Mouse (Mus musculus): ENCODE measurements around the gene Cdrt4.
A peak's percentile ranks its signal among the peaks of the same experiment; 100 is the strongest.

Gene Cdrt4

DNA sequence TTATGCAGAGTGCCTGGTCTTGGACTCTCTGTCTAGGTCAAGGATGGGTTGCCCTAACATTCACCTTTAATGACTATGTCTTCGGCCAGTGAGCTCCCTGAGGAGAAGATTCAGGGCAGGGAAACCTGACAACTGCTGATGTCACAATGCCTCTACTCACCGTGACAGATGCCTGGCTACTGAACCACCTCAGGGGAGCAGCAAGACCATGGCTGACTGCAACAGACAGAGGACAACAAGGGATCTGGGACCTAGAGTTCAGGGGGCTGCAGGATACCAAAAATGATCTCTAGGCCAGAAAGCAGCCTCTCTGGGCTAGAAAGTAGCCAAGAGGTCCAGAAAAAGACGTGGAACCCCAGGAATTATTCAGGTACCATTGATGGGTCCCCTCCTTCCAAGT, at the start of gene Cdrt4:
Gene Cdrt4 (plus strand): TSS at position 182 of the 400 bp plus-strand sequence.
- DNase-seq (ENCODE audit: low spot score in 2 of 2) = no peak

DNA sequence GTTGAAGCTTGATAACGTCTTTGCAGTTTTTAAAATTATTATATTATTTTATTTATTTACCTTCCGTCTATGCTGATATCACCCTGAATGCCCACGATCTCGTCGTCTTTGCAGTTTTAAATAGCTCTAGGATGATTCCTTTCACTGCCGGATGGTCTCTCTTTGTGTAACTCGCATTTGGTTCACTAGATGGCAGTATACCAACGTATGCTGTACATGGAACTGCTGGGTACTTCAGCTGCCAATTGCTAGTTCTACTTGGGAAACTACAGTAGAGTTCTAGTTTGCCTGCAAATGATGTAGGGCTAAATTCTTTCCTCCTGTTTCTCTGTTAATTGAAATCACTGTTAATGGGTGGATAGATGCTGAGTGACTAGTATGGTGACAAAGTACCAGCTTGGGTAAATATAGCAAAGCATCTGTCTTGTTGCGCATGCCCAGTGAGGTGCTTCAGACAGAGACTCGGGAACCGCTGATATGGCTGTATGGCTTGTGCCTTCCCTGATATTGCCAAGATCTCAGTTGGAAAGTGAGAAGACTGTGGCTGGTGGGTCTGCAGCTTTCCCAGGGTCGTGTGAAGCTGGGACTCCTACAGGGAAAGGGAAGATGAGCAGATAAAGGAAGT, 49.2 kb upstream of the Cdrt4 start:
- peak; percentile 80 to 83 for DNase-seq (ENCODE audit: low spot score in 2 of 2)

DNA sequence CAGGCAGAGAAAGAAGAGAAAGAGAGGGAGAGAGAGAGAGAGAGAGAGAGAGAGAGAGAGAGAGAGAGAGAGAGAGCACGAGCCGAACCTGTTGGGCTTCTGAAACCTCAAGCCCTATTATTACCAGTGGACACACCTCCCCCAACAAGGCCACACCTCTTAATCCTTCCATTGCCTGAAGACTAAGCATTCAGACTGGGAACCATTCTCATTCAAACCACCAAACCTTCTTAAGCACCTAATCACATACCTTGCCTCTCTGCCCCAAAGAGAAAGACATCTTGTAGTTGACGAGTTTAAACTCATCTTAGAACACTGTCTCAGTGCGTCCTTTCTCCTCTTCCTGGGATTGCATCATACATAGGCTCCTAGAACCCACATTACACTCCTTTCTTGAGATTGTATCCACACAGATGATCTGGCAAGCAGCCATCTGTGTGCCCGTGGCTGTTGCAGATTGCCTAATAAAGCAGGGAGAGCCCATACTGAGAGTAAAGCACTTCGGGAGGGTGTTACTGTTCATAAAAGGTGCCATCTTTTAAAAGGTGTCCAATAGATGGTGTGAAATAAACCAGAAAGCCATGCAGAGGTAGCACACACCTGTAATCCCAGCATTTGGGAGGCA, 47.0 kb upstream of the Cdrt4 start:
- no peak for DNase-seq (ENCODE audit: low spot score in 2 of 2)

DNA sequence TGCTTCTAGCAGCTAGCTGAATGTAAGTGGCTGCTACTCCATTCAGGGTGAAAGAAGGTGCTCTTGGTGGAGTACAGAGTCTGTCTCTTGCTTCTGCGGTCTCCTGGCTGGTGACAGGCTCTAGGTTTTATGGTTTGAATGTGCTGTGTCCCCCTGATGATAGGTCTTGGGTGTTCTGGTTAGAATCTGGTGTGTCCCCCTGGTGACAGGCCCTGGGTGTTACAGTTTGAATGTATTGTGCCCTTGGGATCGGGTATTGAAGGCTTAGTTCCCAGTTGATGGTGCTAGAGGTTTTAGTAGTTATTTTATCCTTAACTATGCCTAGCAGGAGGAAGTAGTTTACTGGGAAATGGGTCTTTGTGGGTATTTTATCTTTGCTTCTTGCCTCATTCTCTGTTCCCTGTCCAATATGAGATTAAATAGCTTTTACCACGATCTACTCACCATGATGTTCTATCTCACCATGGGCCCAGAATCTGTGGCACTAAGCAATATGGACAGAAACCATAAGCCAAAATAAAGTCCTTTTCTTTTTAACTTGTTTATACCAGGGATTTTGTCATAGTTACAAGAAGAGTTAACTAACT, 41.2 kb upstream of the Cdrt4 start:
- DNase-seq (ENCODE audit: low spot score in 2 of 2) = no peak

DNA sequence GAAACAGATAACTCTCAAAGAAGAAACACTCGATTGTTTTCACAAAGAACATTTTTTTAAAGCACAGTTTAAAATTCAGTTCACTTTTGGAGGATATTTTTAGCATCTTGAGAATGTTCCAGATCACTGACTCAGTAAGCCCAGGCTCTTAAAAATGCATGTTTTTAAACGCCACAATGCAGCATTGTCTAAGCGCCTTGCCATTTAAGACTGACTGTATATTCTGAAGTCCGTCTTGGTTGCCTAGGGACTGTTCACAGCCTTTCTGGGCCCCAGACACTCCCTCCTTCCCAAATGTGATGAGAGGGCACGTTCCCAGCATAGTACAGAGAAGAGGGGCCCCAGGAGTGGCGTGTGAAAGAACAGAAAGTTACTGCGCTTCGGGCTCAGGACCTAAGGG, 39.6 kb upstream of the Cdrt4 start:
- peak; percentile 12 to 14 for DNase-seq (ENCODE audit: low spot score in 2 of 2)

DNA sequence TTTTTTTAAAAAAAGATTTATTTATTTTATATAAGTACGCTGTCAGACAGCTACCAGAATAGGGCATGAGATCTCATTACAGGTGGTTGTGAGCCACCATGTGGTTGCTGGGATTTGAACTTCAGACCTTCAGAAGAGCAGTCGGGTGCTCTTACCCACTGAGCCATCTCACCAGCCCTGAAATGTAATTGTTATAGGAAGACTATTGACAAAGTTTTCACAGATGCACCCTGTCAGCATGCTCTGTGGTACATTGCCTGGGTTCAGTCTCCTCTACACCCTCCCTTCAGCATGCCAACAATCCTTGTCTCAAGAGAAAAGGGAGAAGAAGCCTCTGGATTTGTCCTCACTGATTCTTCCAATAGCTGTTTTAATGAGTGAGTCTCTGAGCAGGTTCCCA, 37.9 kb upstream of the Cdrt4 start:
- DNase-seq (ENCODE audit: low spot score in 2 of 2) = no peak

DNA sequence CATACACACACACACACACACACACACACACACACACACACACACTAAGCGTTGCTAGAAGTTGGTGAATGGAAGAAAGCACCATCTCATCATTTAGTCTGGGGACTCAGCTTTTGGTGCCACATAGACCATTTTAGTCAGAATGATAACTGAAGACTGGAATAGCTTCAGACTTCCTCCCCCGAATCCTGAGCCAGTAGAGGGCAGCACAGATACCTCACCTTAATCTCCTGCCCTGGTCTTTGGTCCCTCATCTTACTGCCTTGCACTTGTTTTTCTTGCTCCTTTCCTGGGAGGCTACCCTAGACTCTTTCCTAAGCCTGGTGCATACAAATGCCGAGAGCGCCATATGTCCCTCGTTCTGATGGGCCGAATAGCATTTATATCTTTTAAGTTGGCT, 36.5 kb upstream of the Cdrt4 start:
- DNase-seq (ENCODE audit: low spot score in 2 of 2) = peak in 1 of 2 experiments; percentile 22

DNA sequence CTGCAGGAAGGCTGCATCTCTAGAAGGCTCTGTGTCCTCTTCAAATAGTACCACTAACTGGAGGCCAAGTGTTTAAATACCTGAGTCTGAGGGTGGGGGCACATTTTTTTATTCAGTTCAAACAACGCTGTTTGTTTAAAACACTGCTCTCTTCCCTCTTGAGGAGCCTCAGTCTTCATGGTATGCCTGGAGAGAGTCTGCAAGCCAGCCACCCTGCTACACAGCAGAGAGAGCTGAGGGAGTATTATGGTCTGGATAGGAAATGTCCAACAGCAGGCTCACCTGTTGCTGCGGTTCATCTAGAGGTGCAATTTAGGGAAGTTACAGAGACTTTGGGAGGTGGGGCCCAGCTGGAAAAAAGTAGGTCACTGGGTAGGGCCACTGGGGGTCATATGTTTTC, 35.5 kb upstream of the Cdrt4 start:
- DNase-seq (ENCODE audit: low spot score in 2 of 2) = no peak

DNA sequence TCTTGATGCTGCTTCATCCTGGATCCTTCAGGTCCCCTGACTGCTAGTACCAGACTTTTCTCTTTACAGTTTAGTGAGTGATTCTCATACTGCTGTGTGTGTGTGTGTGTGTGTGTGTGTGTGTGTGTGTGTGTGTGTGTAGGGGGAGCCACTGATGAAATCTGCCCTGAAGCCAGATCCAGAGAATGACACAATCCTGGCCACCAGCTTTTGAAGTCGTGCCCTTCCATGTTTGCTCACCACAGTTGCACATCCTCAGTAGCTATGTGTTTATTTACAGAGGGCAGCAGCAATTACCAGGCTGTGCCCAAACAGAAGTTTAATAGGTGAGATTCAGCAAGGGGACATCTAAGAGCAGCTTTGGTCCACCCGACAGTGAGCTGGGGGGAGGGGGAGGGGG, 34.2 kb upstream of the Cdrt4 start:
- no peak for DNase-seq (ENCODE audit: low spot score in 2 of 2)

DNA sequence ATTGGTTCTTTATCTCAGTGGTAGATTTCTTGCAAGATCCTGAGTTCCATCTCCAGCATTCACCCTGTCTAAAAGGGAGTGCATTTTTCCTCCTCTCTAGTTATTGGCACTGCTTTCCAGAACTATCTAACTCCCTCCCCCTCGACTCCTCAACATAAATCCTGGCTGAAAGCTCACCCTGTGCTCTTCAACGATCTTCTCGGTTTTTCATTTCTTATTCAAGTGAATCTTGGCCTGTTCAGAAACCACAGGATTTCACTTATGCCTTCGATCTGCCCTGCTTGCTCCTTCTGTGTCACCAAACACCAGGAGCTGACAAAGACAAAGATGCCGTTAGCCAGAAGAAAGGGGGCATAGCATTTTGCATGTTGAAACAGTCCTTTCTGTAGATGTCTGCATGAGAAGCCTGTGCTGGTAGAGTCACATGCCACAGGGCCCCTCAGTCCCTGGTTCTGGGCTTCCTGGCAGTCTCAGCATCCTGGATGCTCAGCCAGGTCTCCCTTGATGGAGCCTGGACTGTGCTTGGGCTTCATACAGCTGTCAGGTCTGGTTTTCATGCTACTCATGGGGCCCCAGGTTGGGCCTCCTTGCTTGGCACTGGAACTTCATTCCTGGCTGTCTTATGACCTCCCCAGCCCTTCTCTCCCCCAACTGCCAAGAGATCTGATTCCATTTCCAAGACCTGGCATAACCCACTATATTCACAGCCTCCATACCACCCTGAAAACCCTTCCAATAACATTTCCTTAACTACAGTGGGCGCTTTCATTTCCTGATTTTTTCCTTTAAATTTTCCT, 30.8 kb upstream of the Cdrt4 start:
- no peak for DNase-seq (ENCODE audit: low spot score in 2 of 2)

DNA sequence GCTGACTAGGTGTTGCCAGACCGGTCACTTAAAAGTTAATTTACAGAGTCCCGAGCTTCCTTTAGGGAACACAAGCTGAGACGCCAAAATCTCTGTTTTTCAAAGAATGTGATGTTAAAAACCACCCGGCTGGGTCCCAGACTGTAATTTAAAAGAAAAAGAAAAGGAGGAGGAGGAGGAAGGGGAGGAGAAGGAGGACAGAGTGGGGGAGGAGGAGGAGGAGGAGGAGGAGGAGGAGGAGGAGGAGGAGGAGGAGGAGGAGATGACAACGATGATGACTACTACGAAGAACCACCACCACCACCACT, 30.3 kb upstream of the Cdrt4 start:
- no peak for DNase-seq (ENCODE audit: low spot score in 2 of 2)

DNA sequence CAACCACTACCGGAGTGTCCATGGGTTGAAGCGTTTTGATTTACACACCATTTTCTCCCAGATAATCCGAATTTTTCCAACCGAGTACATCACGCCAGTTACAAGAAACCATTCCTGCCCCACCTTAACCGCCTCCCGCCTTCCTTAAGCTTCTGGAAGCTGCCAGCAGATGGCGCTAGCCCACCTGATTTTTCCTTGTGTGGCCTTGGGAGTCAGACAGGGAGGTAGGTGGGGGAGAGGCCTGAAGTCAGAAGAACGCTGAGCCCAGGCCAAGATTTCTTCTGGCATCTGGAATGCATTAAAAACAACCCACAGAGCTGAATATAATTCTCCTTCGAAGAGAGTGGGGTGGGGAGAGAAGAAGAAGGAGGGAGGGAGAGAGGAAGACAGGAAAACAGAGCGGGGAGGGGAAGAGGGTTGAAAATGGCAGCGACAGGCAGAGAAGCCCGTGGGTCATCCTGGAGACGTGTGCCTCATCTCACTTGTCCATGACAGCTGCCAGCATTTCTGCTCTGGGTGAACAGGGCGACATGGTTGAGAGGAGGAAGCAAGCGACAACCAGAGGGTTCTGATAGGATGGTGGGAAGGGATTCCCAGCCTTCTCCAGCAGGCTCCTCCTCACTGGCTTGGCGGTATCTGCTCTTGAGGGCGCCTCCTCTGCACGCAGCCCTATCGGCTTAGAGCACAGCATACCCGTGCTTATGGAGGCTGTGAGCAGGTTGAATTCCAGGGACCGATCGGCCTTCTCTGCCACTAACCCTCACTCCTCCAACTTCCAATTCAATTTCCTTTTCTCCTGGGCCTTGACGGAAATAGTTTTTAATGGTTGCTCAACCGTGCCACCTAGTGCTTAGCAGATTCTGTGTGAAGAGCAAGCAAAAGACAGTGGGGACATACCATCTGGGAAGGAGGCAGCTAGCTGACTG, 29.7 kb upstream of the Cdrt4 start:
- peak; percentile 95 to 97 for DNase-seq (ENCODE audit: low spot score in 2 of 2)

DNA sequence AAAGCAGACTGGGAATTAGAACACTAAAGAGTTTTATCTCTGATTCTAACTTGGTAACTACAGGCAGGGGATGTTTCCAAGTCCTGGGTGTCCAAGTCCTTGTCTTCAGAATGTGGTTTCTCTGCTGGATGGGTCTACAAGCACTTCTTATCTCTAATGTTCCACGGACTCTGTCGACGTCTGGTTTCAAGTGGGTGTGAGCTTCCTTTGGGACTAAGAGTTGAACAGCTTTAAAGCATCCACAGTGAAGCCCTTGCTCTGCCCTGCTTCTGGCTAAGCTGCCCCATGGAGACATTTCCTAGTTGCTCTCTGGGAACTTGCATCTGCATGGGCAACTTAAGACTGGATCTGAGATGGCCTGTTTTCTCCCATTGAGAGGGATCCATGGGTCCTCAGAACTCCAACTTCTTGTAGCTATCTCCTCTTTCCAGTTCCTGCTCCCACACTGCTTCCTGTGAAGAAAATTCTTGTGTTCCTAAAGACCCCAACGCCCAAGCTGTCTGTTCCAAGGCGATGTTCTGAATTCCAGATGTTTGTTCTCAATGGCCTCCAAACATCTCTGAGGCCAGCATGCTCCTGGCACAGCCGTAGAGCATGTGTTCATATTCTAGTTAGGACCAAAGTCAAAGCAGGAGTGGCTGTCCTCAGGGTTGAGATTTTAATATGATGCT, 26.8 kb upstream of the Cdrt4 start:
- DNase-seq (ENCODE audit: low spot score in 2 of 2) = no peak

DNA sequence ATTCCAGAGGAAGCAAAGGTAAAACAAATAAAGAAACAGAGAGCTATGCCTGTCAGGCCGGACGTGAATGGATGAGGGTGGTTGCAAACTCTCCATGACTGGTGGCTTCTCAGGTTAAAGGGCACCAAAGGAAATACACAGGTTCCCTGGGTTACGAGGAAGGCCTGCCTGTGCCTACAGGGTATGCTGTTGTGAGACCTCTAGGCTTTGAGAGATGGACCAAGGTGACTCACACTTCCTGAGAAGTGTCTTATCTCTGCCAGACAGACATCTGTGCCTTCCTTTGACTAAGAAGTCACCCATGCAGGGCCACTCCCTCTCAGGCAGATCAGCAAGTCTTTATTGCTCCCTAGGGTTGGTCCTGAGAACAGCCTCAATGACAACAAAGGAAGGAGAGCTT, 21.2 kb upstream of the Cdrt4 start:
- DNase-seq (ENCODE audit: low spot score in 2 of 2) = no peak

DNA sequence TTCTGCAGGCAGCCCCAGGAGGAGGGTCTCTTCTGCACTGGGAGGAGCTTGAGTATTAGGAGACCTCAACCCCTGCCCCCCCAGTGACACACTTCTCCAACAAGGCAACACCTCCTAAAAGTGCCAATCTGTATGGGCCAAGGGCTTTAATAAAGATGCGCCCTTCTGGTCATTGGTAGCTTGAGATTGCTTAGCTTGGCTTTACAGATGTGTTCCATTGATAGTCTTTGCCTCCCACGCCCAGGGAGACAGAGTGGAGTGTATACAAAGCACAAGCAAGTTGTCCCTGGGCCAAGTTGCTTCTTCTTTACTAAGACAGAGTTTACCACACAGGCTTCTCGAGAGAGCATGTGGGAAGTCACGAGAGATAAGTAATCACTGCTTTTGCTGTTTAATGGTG, 20.4 kb upstream of the Cdrt4 start:
- no peak for DNase-seq (ENCODE audit: low spot score in 2 of 2)

DNA sequence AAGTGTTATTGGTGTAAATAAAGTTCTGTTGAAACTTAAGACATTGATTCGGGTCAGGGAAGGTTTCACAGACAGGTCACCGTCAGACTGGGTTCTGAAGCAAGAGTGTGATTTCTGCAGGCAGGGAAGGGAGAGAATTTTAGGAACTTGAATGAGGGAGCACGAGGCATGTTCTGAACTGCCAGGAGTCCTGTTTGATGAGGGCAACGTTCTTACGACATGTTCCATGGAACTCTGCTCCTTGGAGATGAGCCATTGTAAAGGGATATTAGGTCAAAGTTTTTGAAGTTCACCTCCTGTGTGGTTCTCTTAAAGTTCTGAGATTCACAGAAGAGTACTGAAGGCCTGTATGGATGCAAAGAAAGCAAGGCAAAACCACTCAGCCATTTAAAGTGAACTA, 19.9 kb upstream of the Cdrt4 start:
- DNase-seq (ENCODE audit: low spot score in 2 of 2) = no peak

DNA sequence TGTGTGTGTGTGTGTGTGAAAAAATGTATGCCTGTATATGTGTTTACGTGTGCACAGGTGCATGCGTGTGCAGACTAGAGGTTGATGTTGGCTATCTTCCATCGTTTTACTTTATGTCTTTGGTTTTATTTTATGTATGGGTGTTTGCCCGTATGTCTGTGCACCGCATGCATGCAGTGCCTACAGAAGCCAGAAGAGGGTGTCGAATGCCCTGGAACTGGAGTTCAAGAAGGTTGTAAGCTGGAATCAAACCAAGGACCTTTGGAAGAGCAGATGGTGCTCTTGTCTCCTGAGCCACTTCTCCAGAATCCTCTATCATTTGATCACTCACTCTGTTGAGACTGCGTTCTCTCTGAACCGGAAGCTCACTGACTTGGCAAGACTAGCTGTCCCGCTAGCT, 17.9 kb upstream of the Cdrt4 start:
- DNase-seq (ENCODE audit: low spot score in 2 of 2) = no peak

DNA sequence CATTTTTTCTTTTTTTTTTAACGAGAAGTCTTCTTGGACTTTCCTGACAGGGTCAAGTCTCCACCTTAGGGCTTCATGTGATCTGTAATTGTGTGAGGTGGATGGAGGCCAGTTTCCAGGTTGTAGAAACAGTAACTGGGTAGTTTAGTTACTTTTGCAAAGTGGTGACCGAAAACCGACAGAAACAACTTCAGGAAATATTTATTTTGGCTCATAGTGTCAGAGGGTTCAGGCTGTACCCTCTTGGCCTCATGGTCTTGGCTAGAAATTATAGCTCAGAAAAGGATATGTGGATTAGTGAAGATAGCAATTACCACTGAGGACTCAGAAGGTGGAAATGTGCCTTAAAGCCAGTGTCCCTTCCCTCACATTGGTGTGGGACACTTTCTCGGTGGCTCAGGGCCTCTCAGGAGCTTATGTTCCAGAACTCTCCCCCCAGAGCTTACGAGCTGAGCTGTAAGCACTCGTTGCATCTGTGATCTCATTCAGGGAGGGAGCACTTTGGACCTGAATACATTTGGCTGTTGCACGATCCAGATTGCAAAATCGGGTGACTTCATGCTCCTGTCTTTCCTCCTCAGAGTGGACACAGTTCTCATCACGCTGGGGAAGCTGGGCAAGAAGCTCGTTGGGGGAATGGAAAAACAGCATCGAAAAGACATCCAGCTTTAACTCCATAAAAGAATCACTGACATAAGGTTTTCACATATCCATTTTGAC, 16.0 kb upstream of the Cdrt4 start:
- no peak for DNase-seq (ENCODE audit: low spot score in 2 of 2)

DNA sequence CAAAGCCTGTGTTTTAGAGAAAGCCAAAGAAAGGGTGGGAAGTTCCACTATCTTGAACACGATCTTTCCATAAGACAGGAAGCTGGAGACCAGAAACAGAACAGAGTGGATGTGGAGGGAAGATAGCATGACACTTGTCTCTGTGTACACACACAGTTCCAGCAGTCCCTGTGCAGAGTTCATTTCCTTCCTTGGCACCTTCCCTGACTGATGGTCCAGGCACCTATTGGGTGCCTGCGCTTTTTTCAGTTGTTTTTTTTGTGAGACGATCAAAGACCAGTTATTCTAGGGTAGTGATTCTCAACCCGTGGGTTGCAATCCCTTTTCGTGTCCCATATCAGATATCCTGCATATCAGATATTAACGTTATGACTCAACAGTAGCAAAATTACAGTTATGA, 13.0 kb upstream of the Cdrt4 start:
- no peak for DNase-seq (ENCODE audit: low spot score in 2 of 2)

DNA sequence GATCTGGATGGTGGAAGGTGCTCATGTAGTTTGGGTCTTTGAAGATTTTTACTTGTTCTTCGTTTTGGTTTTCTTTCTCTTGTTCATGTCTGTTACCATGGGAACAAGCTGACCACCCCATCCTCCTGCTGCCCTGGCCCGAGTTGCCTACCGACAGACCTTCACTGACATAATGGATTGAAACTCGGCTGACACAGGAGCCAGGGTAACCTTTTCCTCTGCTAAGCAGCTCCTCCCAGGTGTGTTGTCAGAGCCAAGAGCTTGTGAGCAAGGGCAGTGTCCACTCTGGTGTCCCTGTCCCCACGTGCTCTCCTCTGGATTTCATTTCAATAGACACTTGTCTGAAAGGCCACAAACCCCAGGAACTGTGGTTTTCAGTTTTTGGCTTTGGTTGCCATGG, 12.1 kb upstream of the Cdrt4 start:
- no peak for DNase-seq (ENCODE audit: low spot score in 2 of 2)

DNA sequence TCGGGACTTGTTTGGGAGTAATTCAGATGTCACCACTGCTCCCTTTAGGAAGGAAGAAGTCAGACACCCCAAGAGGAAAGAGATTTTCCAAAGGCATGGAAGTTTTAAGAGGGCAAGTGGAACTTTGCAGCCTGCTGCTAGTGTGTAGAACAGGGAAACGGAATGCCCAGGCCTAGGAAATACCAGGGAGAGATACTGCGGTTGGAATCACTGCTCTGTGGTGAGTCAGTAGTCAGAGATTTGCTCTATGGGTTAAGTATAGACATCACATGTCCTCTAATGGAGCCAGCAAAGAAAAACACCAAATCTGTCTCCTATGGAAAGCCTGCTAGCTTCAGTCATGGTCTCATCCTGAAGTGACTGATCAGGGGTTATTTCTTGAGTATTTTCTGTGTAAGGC, 10.8 kb upstream of the Cdrt4 start:
- no peak for DNase-seq (ENCODE audit: low spot score in 2 of 2)

All from right cerebral cortex, adult 2 months (tissue).